Mouse (Mus musculus): ENCODE measurements at regions not wholly inside any gene's neighbourhood (a gene's known extent, or its start where the extent isn't known, plus 50 kb on each side); places are given as distances from the start of the nearest gene placed in this dataset.

- no peak for TF ChIP-seq GATA1 (IDR thresholded peaks at IDR 0.05; ENCODE audit: borderline replicate concordance, low read length)
- TF ChIP-seq FLI1 (IDR thresholded peaks at IDR 0.05; ENCODE audit: low read length), result no peak
- no peaks in the 10 kb centered on the region for H3K36me3 ChIP-seq (replicated peaks; ENCODE audit: low read length)
- H3K9me3 ChIP-seq, result peaks cover 18% of the 10 kb centered on the region
- H3K4me3 ChIP-seq (replicated peaks), result no peak overlapping the region
- H3K4me1 ChIP-seq, result no peaks in the 10 kb centered on the region
- no peaks in the 10 kb centered on the region for H3K27me3 ChIP-seq (replicated peaks)
These were observed 604.9 kb downstream of the Psat1 start for GRCm38 (mm10) chr19:15342229-15342628.

- no peak for TF ChIP-seq GATA1 (IDR thresholded peaks at IDR 0.05; ENCODE audit: borderline replicate concordance, low read length)
- TF ChIP-seq FLI1 (IDR thresholded peaks at IDR 0.05; ENCODE audit: low read length), result no peak
- no peaks in the 10 kb centered on the region for H3K36me3 ChIP-seq (replicated peaks; ENCODE audit: low read length)
- no peak overlapping the region for H3K4me3 ChIP-seq (replicated peaks)
- peaks cover 18% of the 10 kb centered on the region for H3K9me3 ChIP-seq
- no peaks in the 10 kb centered on the region for H3K27me3 ChIP-seq (replicated peaks)
- H3K4me1 ChIP-seq, result no peaks in the 10 kb centered on the region
These were observed 606.7 kb downstream of the Psat1 start for GRCm38 (mm10) chr19:15340305-15340983.

DNA sequence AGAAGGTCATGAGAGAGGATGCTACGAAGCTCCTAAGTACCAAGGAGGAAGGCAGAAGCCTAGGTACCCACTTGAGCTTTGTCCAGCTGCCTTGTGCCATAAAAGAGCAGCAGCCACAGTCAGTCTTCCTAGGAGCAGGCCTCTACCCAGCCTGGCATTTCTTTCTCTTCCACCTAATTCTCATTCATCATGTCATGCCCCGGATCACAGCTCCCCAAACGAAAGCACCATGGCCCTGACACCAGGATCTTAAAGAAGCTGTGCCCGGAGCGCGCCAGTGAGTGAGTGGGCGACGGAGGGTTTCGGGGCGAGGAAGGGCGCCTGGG is 607.2 kb downstream of the Psat1 start:
- TF ChIP-seq FLI1 (IDR thresholded peaks at IDR 0.05; ENCODE audit: low read length) (no peak), GATA1 (IDR thresholded peaks at IDR 0.05; ENCODE audit: borderline replicate concordance, low read length) (no peak)
- peaks cover 18% of the 10 kb centered on the region for H3K9me3 ChIP-seq
- no peak overlapping the region for H3K4me3 ChIP-seq (replicated peaks)
- no peaks in the 10 kb centered on the region for H3K4me1 ChIP-seq
- H3K27me3 ChIP-seq (replicated peaks), result no peaks in the 10 kb centered on the region
- no peaks in the 10 kb centered on the region for H3K36me3 ChIP-seq (replicated peaks; ENCODE audit: low read length)

- no peaks in the 10 kb centered on the region for H3K4me1 ChIP-seq
- H3K36me3 ChIP-seq (replicated peaks; ENCODE audit: low read length), result no peaks in the 10 kb centered on the region
- H3K4me3 ChIP-seq (replicated peaks), result no peak overlapping the region
- H3K9me3 ChIP-seq, result no peaks in the 10 kb centered on the region; the same call in 1 of the 2 replicates
- TF ChIP-seq GATA1 (IDR thresholded peaks at IDR 0.05; ENCODE audit: borderline replicate concordance, low read length) (no peak), FLI1 (IDR thresholded peaks at IDR 0.05; ENCODE audit: low read length) (no peak)
- no peaks in the 10 kb centered on the region for H3K27me3 ChIP-seq (replicated peaks)
These were observed 617.0 kb downstream of the Psat1 start for GRCm38 (mm10) chr19:15330155-15330554.

GRCm38 (mm10) chr19:15299474-15299873 is 647.7 kb downstream of the Psat1 start:
- no peaks in the 10 kb centered on the region for H3K36me3 ChIP-seq (replicated peaks; ENCODE audit: low read length)
- H3K27me3 ChIP-seq (replicated peaks), result no peaks in the 10 kb centered on the region
- no peaks in the 10 kb centered on the region for H3K4me1 ChIP-seq
- no peak for TF ChIP-seq GATA1 (IDR thresholded peaks at IDR 0.05; ENCODE audit: borderline replicate concordance, low read length)
- no peak for TF ChIP-seq FLI1 (IDR thresholded peaks at IDR 0.05; ENCODE audit: low read length)
- no peak overlapping the region for H3K4me3 ChIP-seq (replicated peaks)
- peaks cover 4% of the 10 kb centered on the region for H3K9me3 ChIP-seq

- H3K27me3 ChIP-seq (replicated peaks), result no peaks in the 10 kb centered on the region
- TF ChIP-seq GATA1 (IDR thresholded peaks at IDR 0.05; ENCODE audit: borderline replicate concordance, low read length), result no peak
- TF ChIP-seq FLI1 (IDR thresholded peaks at IDR 0.05; ENCODE audit: low read length), result no peak
These were observed 662.1 kb downstream of the Psat1 start for GRCm38 (mm10) chr19:15285016-15285415.

DNA sequence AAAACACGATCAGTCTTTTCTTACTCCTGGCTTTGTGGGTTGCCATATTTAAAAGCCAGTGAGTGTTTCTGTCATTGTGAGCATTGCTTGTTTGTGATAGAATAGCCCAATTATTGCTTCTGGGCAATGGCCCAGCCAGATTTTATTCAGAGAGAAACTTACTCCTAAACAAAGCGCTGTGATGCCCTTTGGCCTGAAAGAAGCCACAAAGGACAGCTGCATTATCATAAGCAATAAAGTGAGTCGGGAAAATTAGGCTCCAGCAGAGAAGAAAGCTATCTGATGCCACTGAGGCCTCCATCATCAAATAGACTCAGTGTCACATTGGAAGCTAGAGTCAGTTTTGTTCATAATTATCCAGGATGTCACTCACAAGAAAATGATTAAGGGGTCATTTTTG is 644.9 kb upstream of the Tle4 start:
- H3K36me3 ChIP-seq (replicated peaks; ENCODE audit: low read length), result no peaks in the 10 kb centered on the region
- no peak overlapping the region for H3K4me3 ChIP-seq (replicated peaks)
- H3K9me3 ChIP-seq, result no peaks in the 10 kb centered on the region
- H3K27me3 ChIP-seq (replicated peaks), result no peaks in the 10 kb centered on the region
- no peaks in the 10 kb centered on the region for H3K4me1 ChIP-seq
- TF ChIP-seq FLI1 (IDR thresholded peaks at IDR 0.05; ENCODE audit: low read length), result no peak

More at GRCm38 (mm10) chr19:15285016-15285415, 662.1 kb downstream of the Psat1 start:
- Histone ChIP-seq H3K4me1 (no peaks in the 10 kb centered on the region), H3K36me3 (replicated peaks; ENCODE audit: low read length) (no peaks in the 10 kb centered on the region), H3K4me3 (replicated peaks) (no peak overlapping the region), H3K9me3 (no peaks in the 10 kb centered on the region)

DNA sequence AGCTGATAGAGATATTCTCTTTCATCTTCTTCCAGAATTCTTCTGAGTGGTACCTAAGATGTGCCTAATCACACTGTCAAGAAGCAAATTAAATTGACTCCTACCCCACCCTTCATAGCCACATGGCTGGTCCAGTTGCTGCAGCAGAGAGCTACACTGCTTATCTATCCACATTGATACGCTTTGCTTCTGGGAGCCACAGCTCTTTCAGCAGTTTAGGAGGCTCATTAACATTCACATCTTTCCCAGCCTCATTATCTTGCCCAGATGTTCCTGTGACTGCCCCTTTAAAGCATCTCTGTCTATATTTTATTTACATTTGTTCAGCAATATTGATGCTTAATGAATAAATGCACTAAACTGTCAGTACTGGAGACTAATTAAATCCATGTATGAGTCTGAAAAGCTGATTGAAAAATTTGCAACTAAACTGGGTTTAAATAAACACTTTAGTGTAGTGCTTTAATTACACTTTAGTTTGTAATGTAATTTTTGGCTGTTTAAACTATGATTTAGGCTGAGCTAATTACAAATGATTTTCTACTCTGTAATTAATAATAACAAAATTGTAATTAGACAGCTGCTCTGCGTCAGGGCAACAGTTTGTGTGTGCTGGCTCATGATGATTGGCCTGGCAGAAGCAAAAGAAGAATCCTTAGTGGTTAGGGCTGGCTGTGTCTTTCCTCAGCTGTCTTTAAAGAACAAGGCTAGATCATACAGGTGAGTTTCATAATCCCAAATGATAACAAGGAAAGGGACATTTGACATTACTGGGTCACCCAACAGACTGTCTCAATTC is 632.5 kb upstream of the Tle4 start:
- no peak for TF ChIP-seq FLI1 (IDR thresholded peaks at IDR 0.05; ENCODE audit: low read length)
- TF ChIP-seq GATA1 (IDR thresholded peaks at IDR 0.05; ENCODE audit: borderline replicate concordance, low read length), result no peak
- Histone ChIP-seq H3K9me3 (0 out of 2 replicates have a peak, but pooled peaks cover 3% of the 10 kb centered on the region), H3K36me3 (replicated peaks; ENCODE audit: low read length) (no peaks in the 10 kb centered on the region), H3K27me3 (replicated peaks) (no peaks in the 10 kb centered on the region), H3K4me1 (no peaks in the 10 kb centered on the region), H3K4me3 (replicated peaks) (no peak overlapping the region)

DNA sequence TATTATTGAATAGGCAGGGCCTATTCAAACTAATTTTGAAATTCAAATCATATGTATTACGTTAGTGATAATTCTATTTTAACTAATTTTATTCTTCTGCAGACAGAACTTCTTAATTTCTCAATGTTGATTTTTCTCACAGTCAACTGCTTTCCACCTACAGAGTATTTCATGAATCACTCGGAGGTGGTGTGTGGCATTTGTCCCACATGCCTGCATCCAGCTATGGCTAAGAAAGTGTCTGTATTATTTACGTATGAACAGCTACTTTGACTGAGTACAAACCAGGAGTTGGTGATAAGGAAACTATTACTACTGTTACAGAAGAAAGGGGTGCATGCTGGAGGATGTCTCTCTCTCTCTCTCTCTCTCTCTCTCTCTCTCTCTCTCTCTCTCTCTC is 619.5 kb upstream of the Tle4 start:
- Histone ChIP-seq H3K27me3 (replicated peaks) (no peaks in the 10 kb centered on the region), H3K4me3 (replicated peaks) (no peak overlapping the region), H3K36me3 (replicated peaks; ENCODE audit: low read length) (no peaks in the 10 kb centered on the region), H3K4me1 (no peaks in the 10 kb centered on the region), H3K9me3 (0 out of 2 replicates have a peak, but pooled peaks cover 2% of the 10 kb centered on the region)
- TF ChIP-seq GATA1 (IDR thresholded peaks at IDR 0.05; ENCODE audit: borderline replicate concordance, low read length) (no peak), FLI1 (IDR thresholded peaks at IDR 0.05; ENCODE audit: low read length) (no peak)

- Histone ChIP-seq H3K4me3 (replicated peaks) (no peak overlapping the region), H3K27me3 (replicated peaks) (no peaks in the 10 kb centered on the region), H3K9me3 (0 out of 2 replicates have a peak, but pooled peaks cover 2% of the 10 kb centered on the region), H3K36me3 (replicated peaks; ENCODE audit: low read length) (no peaks in the 10 kb centered on the region), H3K4me1 (no peaks in the 10 kb centered on the region)
- no peak for TF ChIP-seq GATA1 (IDR thresholded peaks at IDR 0.05; ENCODE audit: borderline replicate concordance, low read length)
- TF ChIP-seq FLI1 (IDR thresholded peaks at IDR 0.05; ENCODE audit: low read length), result no peak
These were observed 616.8 kb upstream of the Tle4 start for GRCm38 (mm10) chr19:15214651-15215050.

Measured in megakaryocyte, embryonic 14.5 days (primary cell).